Mouse (Mus musculus) cerebellum, adult 8-10 months (tissue): ENCODE measurements around the gene Cyp2g1.
A peak's percentile ranks its signal among the peaks of the same experiment; 100 is the strongest.
"Not testable (repeated sequence)": the region's sequence is repeated elsewhere in the genome, so short reads cannot be mapped to it uniquely, and the experiment has no call there.

ENCODE experiments used
- DNase-seq: peaks from one replicate; pipeline ENCODE4 v3.0.0; 2022

The Cyp2g1 gene

GRCm38 (mm10) chr7:26808592-26808991, at the start of gene Cyp2g1:
Gene Cyp2g1, plus strand, starts transcription at chr7:26808892.
- DNase-seq: no peak

GRCm38 (mm10) chr7:26767084-26767483, 41.6 kb upstream of the Cyp2g1 start:
- peak; percentile 1 for DNase-seq

- no peak for DNase-seq
These were observed 38.7 kb upstream of the Cyp2g1 start for GRCm38 (mm10) chr7:26769881-26770470.

- no peak for DNase-seq
These were observed 35.7 kb upstream of the Cyp2g1 start for GRCm38 (mm10) chr7:26772866-26773586.

GRCm38 (mm10) chr7:26775866-26776265, 32.8 kb upstream of the Cyp2g1 start:
- DNase-seq: no peak

GRCm38 (mm10) chr7:26777806-26778205, 30.9 kb upstream of the Cyp2g1 start:
- DNase-seq: no peak

- DNase-seq: peak; percentile 4
These were observed 30.2 kb upstream of the Cyp2g1 start for GRCm38 (mm10) chr7:26778474-26778873.

- no peak for DNase-seq
These were observed 28.8 kb upstream of the Cyp2g1 start for GRCm38 (mm10) chr7:26779799-26780416.

- DNase-seq: no peak
These were observed 28.2 kb upstream of the Cyp2g1 start for GRCm38 (mm10) chr7:26780510-26780909.

- DNase-seq: no peak
These were observed 27.5 kb upstream of the Cyp2g1 start for GRCm38 (mm10) chr7:26780998-26781766.

- DNase-seq: no peak
These were observed 26.9 kb upstream of the Cyp2g1 start for GRCm38 (mm10) chr7:26781767-26782131.

- peak; percentile 1 for DNase-seq
These were observed 25.5 kb upstream of the Cyp2g1 start for GRCm38 (mm10) chr7:26783163-26783562.

GRCm38 (mm10) chr7:26786013-26786412, 22.7 kb upstream of the Cyp2g1 start:
- not testable (repeated sequence) for DNase-seq

GRCm38 (mm10) chr7:26789984-26790383, 18.7 kb upstream of the Cyp2g1 start:
- DNase-seq: no peak

GRCm38 (mm10) chr7:26800104-26800503, 8.6 kb upstream of the Cyp2g1 start:
- no peak for DNase-seq

GRCm38 (mm10) chr7:26800996-26801395, 7.7 kb upstream of the Cyp2g1 start:
- no peak for DNase-seq

GRCm38 (mm10) chr7:26831556-26832292, 23.0 kb downstream of the Cyp2g1 start:
- DNase-seq: not testable (repeated sequence)

GRCm38 (mm10) chr7:26832668-26833067, 24.0 kb downstream of the Cyp2g1 start:
- not testable (repeated sequence) for DNase-seq

GRCm38 (mm10) chr7:26835059-26835458, 26.4 kb downstream of the Cyp2g1 start, which contains the start of gene Cyp2a5:
Gene Cyp2a5, plus strand, starts transcription at chr7:26835305.
- DNase-seq: not testable (repeated sequence)

GRCm38 (mm10) chr7:26843400-26843799, 34.7 kb downstream of the Cyp2g1 start:
- not testable (repeated sequence) for DNase-seq

- not testable (repeated sequence) for DNase-seq
These were observed 41.4 kb downstream of the Cyp2g1 start for GRCm38 (mm10) chr7:26850063-26850462.
